Comparison of ENCODE assay signal across 23 mouse cellular contexts in the genomic region with DNA sequence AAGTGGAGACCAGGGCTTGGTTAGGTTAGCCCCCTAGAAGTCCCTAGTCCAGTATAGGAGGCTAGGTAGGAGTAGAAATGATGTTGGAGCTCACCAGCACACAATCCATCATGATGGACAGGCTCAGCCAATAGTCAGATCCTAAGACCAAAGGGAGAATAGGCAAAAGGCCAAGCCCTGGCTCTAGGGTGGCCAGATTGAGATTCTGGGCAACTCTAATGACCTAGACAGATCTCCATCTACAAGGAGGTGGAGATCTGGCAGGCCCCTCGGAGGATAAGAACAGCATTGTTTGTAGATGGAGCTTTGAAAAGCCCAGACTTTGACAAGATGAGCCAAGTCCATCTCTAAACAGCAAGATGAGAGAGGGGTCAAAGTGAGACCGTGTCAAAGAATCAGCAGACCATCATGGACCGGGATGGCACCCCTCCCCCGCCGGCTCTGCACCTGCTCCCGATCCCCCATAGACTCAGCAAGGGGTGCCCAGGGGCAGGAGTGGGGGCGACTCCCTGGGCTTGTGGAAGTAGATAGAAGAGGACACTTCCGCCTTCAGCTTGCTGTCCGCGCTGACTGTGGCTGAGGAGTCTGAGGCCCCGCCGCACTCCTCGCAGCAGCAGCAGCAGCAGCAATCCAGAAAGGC. TPM values are rescaled to one million over a fixed set of nuclear protein-coding genes. Genes with fewer than 3 reads are reported as not detected.
DNase-seq lines count a peak whose midpoint lies in the region; ATAC-seq and TF ChIP-seq lines count a peak whose summit lies in the region.
"Had no signal": no experiment of that assay in that cellular context is flagged by ENCODE, and none has a peak within 500 bp of the region (broad histone marks: within the 10 kb centered on the region; RNA-seq: fewer than 3 reads in every experiment).

No protein-coding gene starts in this region.

- TF ChIP-seq CTCF in hindbrain, postnatal 0 days (IDR thresholded peaks at IDR 0.05; ENCODE audit: low read depth) = no peak

- peaks cover 15% of the 10 kb centered on the region for H3K36me3 ChIP-seq in hindbrain, embryonic 12.5 days
- peaks cover 8% of the 10 kb centered on the region; the same call in 1 of the 2 replicates for H3K36me3 ChIP-seq in hindbrain, postnatal 0 days (ENCODE audit: insufficient read depth, low read length)
- H3K36me3 ChIP-seq in neural tube, embryonic 15.5 days = peaks cover 14% of the 10 kb centered on the region
- peaks cover 18% of the 10 kb centered on the region for H3K36me3 ChIP-seq in kidney, embryonic 15.5 days

- no peaks in the 10 kb centered on the region for H3K27me3 ChIP-seq in hindbrain, embryonic 12.5 days
- H3K27me3 ChIP-seq in hindbrain, postnatal 0 days (ENCODE audit: insufficient read depth, low read length) = no peaks in the 10 kb centered on the region
- no peaks in the 10 kb centered on the region for H3K27me3 ChIP-seq in neural tube, embryonic 15.5 days (replicated peaks)
- H3K27me3 ChIP-seq in kidney, embryonic 15.5 days = no peaks in the 10 kb centered on the region

- H3K27ac ChIP-seq in hindbrain, embryonic 12.5 days = 0 out of 2 replicates have a peak overlapping the region, but pooled peaks have one; percentile 1
- H3K27ac ChIP-seq in hindbrain, postnatal 0 days = peak overlapping the region; percentile 84
- H3K27ac ChIP-seq in neural tube, embryonic 15.5 days (replicated peaks) = peak overlapping the region; percentile 77
- no peak overlapping the region for H3K27ac ChIP-seq in kidney, embryonic 15.5 days
- H3K27ac ChIP-seq: embryonic facial prominence, embryonic 10.5 days had no signal

- peak; percentile 45 for DNase-seq in left cerebral cortex, postnatal 4 days
- no peak for DNase-seq in left cerebral cortex, postnatal 14 days (ENCODE audit: low spot score in 2 of 2)
- no peak for DNase-seq in hindbrain, postnatal 0 days (ENCODE audit: low spot score)
- DNase-seq in lung, postnatal 4 days = no peak
- DNase-seq: adrenal gland, adult 8-10 months; cerebellum, adult 11 months; cerebellum, postnatal 25 days; gastrocnemius, postnatal 10 days; heart, adult 18-20 months; kidney, adult 2 months; lung, adult 2 months; right cerebral cortex, adult 18-20 months; spleen, adult 18-20 months; thymus, postnatal 25 days had no signal

- H3K4me1 ChIP-seq in hindbrain, embryonic 12.5 days = peaks cover 13% of the 10 kb centered on the region
- H3K4me1 ChIP-seq in hindbrain, postnatal 0 days (ENCODE audit: insufficient read depth, low read length) = no peaks in the 10 kb centered on the region
- H3K4me1 ChIP-seq in neural tube, embryonic 15.5 days = peaks cover 19% of the 10 kb centered on the region
- H3K4me1 ChIP-seq in kidney, embryonic 15.5 days = peaks cover 12% of the 10 kb centered on the region; the same call in 1 of the 2 replicates

- no peak overlapping the region for H3K9ac ChIP-seq in hindbrain, embryonic 12.5 days
- H3K9ac ChIP-seq in hindbrain, postnatal 0 days (replicated peaks; ENCODE audit: low read length) = no peak overlapping the region
- H3K9ac ChIP-seq in neural tube, embryonic 15.5 days (replicated peaks) = no peak overlapping the region
- H3K9ac ChIP-seq in kidney, embryonic 15.5 days = no peak overlapping the region

- H3K4me2 ChIP-seq in hindbrain, embryonic 12.5 days (replicated peaks) = no peak overlapping the region
- no peak overlapping the region for H3K4me2 ChIP-seq in hindbrain, postnatal 0 days (ENCODE audit: low read depth, low read length)
- H3K4me2 ChIP-seq in neural tube, embryonic 15.5 days = no peak overlapping the region
- H3K4me2 ChIP-seq in kidney, embryonic 15.5 days = no peak overlapping the region
- H3K4me2 ChIP-seq: liver, embryonic 11.5 days had no signal

- H3K4me3 ChIP-seq in hindbrain, embryonic 12.5 days = no peak overlapping the region
- no peak overlapping the region for H3K4me3 ChIP-seq in hindbrain, postnatal 0 days (ENCODE audit: low read length)
- H3K4me3 ChIP-seq in neural tube, embryonic 15.5 days (replicated peaks) = no peak overlapping the region
- H3K4me3 ChIP-seq in kidney, embryonic 15.5 days (replicated peaks) = no peak overlapping the region
- H3K4me3 ChIP-seq: embryonic facial prominence, embryonic 10.5 days; limb, embryonic 10.5 days had no signal

- no peak for ATAC-seq in hindbrain, embryonic 12.5 days (ENCODE audit: low FRiP score)
- no peak for ATAC-seq in hindbrain, postnatal 0 days
- no peak for ATAC-seq in neural tube, embryonic 15.5 days (ENCODE audit: low FRiP score)
- ATAC-seq in kidney, embryonic 15.5 days (replicated peaks; ENCODE audit: low FRiP score) = no peak

- H3K9me3 ChIP-seq in hindbrain, embryonic 12.5 days (replicated peaks) = no peaks in the 10 kb centered on the region
- no peaks in the 10 kb centered on the region for H3K9me3 ChIP-seq in hindbrain, postnatal 0 days (ENCODE audit: low read length)
- no peaks in the 10 kb centered on the region for H3K9me3 ChIP-seq in neural tube, embryonic 15.5 days (replicated peaks)
- no peaks in the 10 kb centered on the region for H3K9me3 ChIP-seq in kidney, embryonic 15.5 days (replicated peaks)
- H3K9me3 ChIP-seq: embryonic facial prominence, embryonic 10.5 days; limb, embryonic 10.5 days had no signal

- 89% methylated on average over 13 of the region's 13 CpGs for WGBS in hindbrain, embryonic 12.5 days
- 82% methylated on average over 13 of the region's 13 CpGs for WGBS in hindbrain, postnatal 0 days
- 86% methylated on average over 13 of the region's 13 CpGs for WGBS in neural tube, embryonic 15.5 days
- WGBS in kidney, embryonic 15.5 days = 84% methylated on average over 13 of the region's 13 CpGs

- intact Hi-C loops in left cerebral cortex, postnatal 4 days (cut with DNase I) = no loop called here
- intact Hi-C loops in left cerebral cortex, postnatal 14 days (cut with DNase I) = no loop called here

RNA-seq across cellular contexts. Expression of gene Gpr37l1, which starts 7.0 kb away (rescaled TPM):
- 10 to 100 TPM; 15.8 to 18.8 TPM for total RNA-seq in left cerebral cortex, postnatal 4 days (2021)
- total RNA-seq in left cerebral cortex, postnatal 14 days (2021) = 100 to 1,000 TPM; 148 to 163 TPM
- polyA plus RNA-seq in hindbrain, embryonic 12.5 days (2016; fragmentation: Nextera tagmentation; extraction: Ambion mirVana) = 0.10 and 0.12 TPM in 2 replicates
- 42.6 and 66.3 TPM in 2 replicates for total RNA-seq in hindbrain, postnatal 0 days (2014; rRNA removed)
- 24.9 and 32.1 TPM in 2 replicates for polyA plus RNA-seq in hindbrain, postnatal 0 days (2015; fragmentation: Nextera tagmentation; extraction: Ambion mirVana)
- 1.4 and 1.7 TPM in 2 replicates for polyA plus RNA-seq in neural tube, embryonic 15.5 days (2015; fragmentation: Nextera tagmentation; extraction: Ambion mirVana)
- 0.09 TPM in 1 of 2 replicates, not detected in the other for polyA plus RNA-seq in kidney, embryonic 15.5 days (2015; fragmentation: Nextera tagmentation; extraction: Ambion mirVana)
- total RNA-seq: hematopoietic stem cell, adult 5-6 weeks had no signal
- polyA plus RNA-seq: embryonic facial prominence, embryonic 10.5 days; heart, embryonic 14.5 days; limb, embryonic 10.5 days; liver, embryonic 11.5 days had no signal

RNA-seq across cellular contexts. Expression of gene Arl8a, which starts 13.9 kb away (rescaled TPM):
- 100 to 1,000 TPM; 508 to 512 TPM for total RNA-seq in left cerebral cortex, postnatal 4 days (2021)
- total RNA-seq in left cerebral cortex, postnatal 14 days (2021) = 100 to 1,000 TPM; 329 to 359 TPM
- polyA plus RNA-seq in hindbrain, embryonic 12.5 days (2016; fragmentation: Nextera tagmentation; extraction: Ambion mirVana) = 171 and 183 TPM in 2 replicates
- 251 and 277 TPM in 2 replicates for total RNA-seq in hindbrain, postnatal 0 days (2014; rRNA removed)
- 329 and 369 TPM in 2 replicates for polyA plus RNA-seq in hindbrain, postnatal 0 days (2015; fragmentation: Nextera tagmentation; extraction: Ambion mirVana)
- 314 and 353 TPM in 2 replicates for polyA plus RNA-seq in neural tube, embryonic 15.5 days (2015; fragmentation: Nextera tagmentation; extraction: Ambion mirVana)
- polyA plus RNA-seq in kidney, embryonic 15.5 days (2015; fragmentation: Nextera tagmentation; extraction: Ambion mirVana) = 45.3 and 52.3 TPM in 2 replicates

RNA-seq across cellular contexts. Expression of gene Ptpn7, which starts 28.0 kb away (rescaled TPM):
- total RNA-seq in left cerebral cortex, postnatal 4 days (2021) = under 1 TPM; 0.10 to 0.24 TPM
- under 1 TPM in 1 of 2 experiments, not detected in 1; 0.19 TPM for total RNA-seq in left cerebral cortex, postnatal 14 days (2021)
- 1.2 TPM in 2 replicates for polyA plus RNA-seq in hindbrain, embryonic 12.5 days (2016; fragmentation: Nextera tagmentation; extraction: Ambion mirVana)
- total RNA-seq in hindbrain, postnatal 0 days (2014; rRNA removed) = 0.10 and 0.54 TPM in 2 replicates
- polyA plus RNA-seq in hindbrain, postnatal 0 days (2015; fragmentation: Nextera tagmentation; extraction: Ambion mirVana) = 0.10 and 0.11 TPM in 2 replicates
- 0.36 and 15.5 TPM in 2 replicates for polyA plus RNA-seq in neural tube, embryonic 15.5 days (2015; fragmentation: Nextera tagmentation; extraction: Ambion mirVana)
- 1.2 TPM in 2 replicates for polyA plus RNA-seq in kidney, embryonic 15.5 days (2015; fragmentation: Nextera tagmentation; extraction: Ambion mirVana)
- total RNA-seq: layer of hippocampus, postnatal 14 days had no signal

RNA-seq across cellular contexts. Expression of gene Lgr6, which starts 55.5 kb away (rescaled TPM):
- total RNA-seq in left cerebral cortex, postnatal 4 days (2021) = 1 to 10 TPM; 1.6 to 2.3 TPM
- total RNA-seq in left cerebral cortex, postnatal 14 days (2021) = 1 to 10 TPM; 2.7 TPM
- 0.70 and 0.90 TPM in 2 replicates for polyA plus RNA-seq in hindbrain, embryonic 12.5 days (2016; fragmentation: Nextera tagmentation; extraction: Ambion mirVana)
- 4.6 and 5.0 TPM in 2 replicates for total RNA-seq in hindbrain, postnatal 0 days (2014; rRNA removed)
- 2.7 and 3.1 TPM in 2 replicates for polyA plus RNA-seq in hindbrain, postnatal 0 days (2015; fragmentation: Nextera tagmentation; extraction: Ambion mirVana)
- polyA plus RNA-seq in neural tube, embryonic 15.5 days (2015; fragmentation: Nextera tagmentation; extraction: Ambion mirVana) = 1.6 TPM in 2 replicates
- 0.98 and 1.1 TPM in 2 replicates for polyA plus RNA-seq in kidney, embryonic 15.5 days (2015; fragmentation: Nextera tagmentation; extraction: Ambion mirVana)
- total RNA-seq: hematopoietic stem cell, adult 5-6 weeks had no signal
